Mouse (Mus musculus): Measurements from ENCODE around the gene Tmem158.
A peak's percentile ranks its signal among the peaks of the same experiment; 100 is the strongest.

Gene Tmem158

DNA sequence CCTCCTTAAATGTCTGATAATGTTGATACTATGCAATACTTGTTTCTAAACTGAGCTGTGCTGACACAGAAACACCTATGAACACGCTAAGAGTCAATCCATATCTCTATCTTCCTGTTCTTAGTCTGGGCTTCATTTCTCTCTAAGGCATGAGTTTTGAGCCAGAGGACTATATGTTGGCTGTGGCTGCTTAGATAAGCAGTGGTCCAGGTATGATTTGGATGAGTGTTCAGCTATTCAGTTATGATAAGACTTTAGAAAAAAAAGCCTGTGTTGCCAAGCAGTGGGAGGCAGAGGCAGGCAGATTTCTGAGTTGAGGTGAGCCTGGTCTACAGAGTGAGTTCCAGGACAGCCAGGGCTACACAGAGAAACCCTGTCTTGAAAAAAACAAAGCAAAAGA, 12.6 kb downstream of the Tmem158 start:
- DNase-seq (ENCODE audit: low read depth, low spot score): no peak

DNA sequence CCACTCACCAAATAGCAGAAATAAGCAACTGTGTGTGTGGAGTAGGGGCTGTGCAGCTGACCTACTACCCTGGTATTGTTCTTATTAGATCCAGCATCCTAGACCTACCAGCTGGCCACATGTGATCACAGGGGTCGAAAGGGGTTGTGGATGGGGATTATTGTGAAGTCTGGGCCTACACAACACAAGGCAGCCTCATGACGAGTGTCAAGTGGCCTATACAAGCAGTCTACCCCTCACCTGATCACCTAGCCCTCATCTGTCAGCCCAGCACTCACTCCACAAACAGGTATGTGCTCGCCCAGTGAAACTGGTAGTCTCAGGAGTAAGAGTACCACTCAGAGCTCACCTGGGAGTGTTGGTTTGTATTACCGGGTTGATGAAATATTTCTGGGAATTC, 15.4 kb downstream of the Tmem158 start:
- no peak for DNase-seq (ENCODE audit: low read depth, low spot score)

DNA sequence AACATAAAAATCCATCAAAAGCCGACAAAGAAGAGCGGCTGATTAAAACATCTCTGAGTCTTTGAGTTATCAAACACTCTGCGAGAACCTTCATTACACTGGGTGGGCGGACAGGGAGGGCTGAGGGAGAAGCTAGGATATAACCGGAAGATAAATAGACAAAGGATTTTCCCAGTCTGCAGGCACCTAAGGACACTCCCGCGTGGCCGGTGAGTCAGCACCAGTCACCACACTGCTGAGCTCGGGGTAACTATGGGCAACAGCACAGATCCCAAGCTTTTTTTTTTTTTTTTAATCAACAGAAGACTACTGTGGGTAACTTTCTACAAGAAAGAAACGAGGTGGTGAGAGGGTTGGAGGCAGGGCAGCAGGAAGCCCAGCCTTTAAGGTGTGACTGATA, 16.6 kb downstream of the Tmem158 start:
- no peak for DNase-seq (ENCODE audit: low read depth, low spot score)

DNA sequence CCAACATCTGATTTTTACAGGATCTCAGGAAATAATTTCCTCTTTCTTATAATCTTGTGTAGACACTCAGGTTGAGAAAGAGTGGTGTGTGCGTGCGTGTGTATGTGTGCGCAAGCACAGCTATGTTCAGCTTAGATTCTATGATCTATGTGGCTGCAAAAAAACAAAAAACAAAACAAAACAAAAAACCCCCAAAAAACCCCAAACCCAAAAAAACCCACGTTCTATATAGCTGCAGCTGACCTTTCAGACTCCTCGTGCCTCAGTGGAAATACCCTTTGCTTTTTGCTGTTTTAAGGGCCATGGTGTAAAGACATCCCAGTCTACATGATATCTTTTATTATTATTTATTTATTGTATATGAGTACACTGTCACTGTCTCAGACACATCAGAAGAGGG, 19.4 kb downstream of the Tmem158 start:
- DNase-seq (ENCODE audit: low read depth, low spot score): peak; percentile 67

DNA sequence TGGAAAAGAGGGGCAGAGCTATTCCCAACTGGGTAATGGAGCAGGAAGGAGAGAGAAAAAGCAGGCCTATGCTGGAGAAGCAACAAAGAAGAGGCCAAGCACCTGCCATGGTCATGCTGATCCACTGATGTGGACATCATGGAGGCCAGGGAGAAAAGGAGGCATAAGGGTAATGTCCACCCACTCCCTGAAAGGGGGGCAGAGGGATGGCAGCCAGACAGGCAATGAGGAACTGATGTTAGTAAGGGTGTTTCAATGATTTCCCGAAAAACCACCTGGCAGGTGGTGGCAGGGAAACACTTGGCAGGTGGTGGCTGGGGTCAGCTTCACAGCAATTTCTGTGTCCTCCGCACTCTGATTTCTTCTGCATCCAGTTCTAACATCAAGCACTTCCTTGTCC, 19.8 kb downstream of the Tmem158 start:
- DNase-seq (ENCODE audit: low read depth, low spot score): peak; percentile 73

DNA sequence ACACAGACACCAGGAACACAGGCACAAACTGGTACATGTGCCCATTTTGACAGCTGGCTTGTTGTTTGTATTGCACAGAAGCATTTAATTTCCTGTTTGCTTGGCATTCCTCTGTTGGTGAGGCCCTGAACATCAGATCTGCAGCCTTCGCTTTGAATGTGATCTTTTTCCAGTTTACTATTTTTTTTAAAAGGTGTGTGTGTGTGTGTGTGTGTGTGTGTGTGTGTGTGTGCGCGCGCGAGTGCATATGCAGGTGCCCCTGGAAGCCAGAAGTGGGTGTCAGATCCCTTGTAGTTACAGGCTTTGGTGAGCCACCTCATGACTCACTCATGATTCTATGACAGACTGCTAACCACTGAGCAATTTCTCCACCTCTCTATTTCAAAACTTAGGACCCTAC, 20.3 kb downstream of the Tmem158 start:
- peak; percentile 56 for DNase-seq (ENCODE audit: low read depth, low spot score)

DNA sequence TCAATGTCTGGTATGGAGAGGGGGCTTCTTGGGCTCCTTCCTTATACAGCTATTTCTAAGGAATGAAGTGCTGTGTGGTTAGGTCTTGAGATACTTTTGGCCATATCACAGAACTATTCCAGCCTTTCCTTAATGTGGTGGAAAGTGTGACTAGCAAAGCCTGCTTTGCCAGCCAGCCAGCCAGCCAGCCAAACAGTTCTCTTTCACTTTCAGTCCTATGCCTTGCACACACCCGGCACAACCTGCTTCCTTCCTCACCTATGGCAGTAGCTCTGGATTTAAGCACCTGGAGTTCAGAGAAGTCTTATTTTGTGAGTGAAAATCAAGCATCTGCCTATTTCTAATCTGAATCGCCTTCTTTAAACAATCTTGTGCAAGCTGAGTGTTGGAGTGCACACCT, 20.9 kb downstream of the Tmem158 start:
- peak; percentile 75 for DNase-seq (ENCODE audit: low read depth, low spot score)

DNA sequence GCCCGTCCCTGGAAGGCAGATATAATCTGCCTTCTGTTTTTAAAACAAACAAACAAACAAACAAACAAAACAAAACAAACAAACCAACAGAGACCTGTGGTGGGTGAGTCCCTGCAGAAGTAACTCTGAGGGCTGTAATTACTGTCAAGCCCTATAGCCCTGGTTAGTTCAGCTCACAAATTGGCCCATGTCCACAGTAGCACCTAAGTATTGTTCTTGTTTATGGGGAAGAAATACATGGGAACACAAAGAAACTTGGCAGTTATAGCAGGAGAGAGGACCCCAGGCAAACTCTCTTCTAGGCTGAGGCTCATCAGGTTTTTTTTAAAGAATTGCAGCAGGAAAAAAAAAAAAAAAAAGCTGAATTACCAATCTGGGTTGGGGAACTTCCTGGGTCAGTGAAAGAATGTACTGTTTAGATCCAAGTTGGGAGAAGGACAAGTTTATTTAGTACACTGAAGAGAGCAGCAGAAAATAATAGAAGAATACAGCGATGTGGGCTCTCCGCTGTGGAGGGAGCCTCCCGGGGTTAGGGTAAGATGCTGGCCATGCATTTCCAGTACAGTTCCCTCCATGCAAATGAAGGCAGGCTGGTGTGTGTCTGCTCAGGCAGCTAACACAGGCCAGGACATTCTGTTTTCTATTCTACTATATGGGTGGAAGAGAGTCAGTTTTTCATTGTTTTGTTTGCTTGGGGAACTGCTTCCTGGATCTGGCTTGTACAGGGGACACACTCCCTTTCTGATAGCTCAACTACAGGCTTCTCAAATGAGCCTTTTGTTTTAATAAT, 22.1 kb downstream of the Tmem158 start:
- DNase-seq (ENCODE audit: low read depth, low spot score): peak; percentile 79

DNA sequence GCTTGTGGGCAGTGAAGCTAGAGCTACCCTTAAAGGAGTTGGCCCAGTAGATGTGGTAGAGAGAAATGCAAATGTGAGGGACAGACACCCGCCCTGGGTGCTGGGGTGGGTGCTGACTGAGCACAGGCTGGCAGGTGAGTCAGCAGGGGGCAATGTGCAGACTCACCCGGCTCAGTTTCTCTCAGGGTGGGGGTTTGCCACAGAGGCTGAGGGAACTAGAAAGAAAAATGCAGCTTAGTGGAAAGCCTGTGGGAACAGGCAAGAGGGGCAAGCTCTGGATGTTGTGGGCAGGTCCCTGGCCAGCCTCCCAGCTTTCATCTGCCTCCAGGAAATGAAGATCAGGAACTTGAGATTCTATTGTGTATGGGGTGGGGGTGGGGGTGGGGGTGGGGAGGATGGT, 22.8 kb downstream of the Tmem158 start:
- DNase-seq (ENCODE audit: low read depth, low spot score): peak; percentile 90

DNA sequence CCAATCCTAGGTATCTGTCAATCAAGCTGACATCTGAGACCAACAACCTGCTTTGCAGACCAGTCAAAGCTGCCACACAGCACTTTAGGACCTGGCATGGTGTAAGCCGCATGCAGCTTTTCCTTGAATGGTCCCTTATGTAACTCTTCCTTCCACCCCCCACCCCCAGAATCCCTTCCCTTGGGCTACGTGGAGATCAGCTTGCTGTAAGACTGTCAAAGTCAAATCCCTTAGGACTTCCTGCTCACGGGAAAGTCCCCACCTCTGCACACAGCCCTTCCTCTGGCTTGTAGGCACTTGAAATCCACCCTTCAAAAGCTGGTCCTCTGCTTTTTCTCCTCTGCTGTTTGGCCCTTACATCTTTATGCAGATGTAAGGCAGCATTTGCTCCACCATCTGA, 24.9 kb downstream of the Tmem158 start:
- DNase-seq (ENCODE audit: low read depth, low spot score): no peak

DNA sequence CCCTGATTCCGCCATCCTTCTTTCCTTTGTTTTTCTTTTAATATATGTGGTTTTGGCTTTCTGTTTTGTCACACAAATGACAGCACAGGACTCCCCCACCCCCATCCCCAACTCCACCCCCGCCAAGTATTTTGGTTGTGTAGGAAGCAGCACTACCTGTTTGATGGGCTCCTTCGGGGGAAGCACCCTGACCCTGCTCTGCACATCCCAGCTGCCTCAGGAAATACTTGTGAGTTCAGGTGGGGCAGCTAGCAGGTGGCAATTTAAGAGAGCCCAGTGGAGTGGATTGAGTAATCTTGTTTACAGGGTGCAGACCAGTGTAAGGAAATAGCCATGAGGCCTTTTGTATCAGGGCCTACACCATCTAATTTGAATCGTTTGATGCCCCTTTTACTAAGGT, 30.7 kb downstream of the Tmem158 start:
- peak; percentile 72 for DNase-seq (ENCODE audit: low read depth, low spot score)

DNA sequence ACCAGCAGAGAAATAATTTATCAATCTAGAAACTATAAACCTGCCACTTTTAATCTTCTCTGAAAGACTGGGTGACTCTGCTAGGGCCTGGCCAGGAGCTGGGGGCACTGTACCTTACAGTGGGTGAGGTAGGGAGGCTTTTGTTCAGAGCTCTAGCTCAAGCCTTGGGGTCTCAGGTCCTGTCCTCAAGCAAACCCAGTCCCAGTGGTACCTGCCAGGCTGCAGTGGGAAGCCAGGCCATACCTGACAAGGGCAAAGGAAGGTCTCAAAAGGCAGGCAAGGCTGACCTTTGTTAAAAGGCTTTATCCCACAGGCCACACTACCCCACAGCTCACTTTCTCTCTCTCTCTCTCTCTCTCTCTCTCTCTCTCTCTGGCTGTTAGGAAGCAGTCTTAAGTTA, 31.9 kb downstream of the Tmem158 start:
- DNase-seq (ENCODE audit: low read depth, low spot score): no peak

DNA sequence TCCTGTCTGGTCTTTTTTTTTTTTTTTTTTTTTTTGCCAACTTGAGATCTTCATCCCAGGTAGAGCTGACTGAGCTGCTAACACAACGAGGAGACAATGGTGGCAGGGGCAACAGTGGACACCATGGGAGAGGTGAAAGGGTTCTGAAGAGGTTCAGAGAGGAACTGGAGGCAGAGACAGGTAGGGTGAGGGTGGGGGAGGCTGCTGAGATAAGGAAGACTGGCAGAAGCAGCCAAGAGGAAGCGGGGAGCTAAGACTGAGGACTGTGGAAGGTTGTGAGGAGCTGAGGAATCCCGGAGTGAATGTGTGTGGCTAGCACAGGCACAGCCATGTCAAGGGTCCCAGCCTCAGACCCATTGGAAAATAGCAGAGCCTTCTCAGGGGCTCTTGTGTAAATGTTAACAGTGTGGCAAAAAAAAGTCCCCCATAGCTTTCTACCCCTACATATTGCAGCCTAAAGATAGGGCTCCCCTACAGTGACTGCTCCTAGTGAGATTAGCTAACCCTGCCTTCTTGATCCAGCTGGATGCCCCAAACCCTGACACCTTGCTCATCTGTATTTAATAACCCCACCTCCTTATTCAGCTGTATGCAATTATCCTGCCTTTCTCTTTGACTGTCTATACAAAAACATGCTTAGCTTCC, 33.3 kb downstream of the Tmem158 start:
- no peak for DNase-seq (ENCODE audit: low read depth, low spot score)

DNA sequence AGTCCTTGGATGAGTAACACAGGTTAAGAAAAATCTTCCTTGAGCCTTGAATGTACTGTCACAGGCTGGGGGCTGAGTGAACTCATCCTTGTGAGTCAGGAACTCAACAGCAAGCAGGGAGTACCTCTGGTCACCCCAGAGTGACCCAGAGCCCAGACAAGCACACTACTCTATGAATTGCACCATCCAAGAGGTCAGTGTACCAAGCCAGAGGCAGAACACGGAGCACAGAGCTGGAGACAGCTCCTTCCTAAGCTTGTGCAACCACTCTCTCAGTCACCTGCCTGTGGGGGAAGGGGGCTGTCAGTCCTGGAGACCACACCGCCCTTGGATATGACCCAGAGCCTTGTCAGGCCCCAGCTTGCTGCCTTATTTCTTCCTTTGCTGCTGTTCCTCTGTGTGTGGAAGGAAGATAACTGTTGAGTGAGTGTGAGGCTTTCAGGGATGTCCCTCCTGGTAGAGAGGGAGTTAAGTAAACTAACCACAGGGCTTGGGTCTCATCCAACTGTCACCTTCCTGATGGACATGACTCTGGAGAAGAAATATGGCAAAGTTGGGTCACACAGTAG, 35.6 kb downstream of the Tmem158 start:
- no peak for DNase-seq (ENCODE audit: low read depth, low spot score)

DNA sequence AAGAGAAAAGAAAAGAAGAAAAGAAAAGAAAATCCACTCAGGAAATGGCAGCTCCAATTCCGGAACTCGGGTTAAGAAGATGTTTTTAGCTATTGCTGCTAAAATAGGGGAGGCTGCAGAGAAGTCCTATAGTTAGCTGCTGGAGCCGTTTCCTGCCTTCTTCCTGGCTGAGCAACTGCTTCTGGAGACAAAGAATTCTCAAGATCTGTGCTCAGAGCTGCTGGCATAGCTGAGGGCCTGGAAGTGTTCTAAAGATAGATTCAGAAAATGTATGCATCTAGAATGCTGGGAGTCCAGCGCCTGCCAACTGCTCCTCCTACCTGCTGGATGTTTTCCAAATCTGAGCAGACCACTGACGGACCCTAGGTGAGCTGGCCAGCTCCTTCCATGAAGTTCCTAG, 40.7 kb downstream of the Tmem158 start:
- no peak for DNase-seq (ENCODE audit: low read depth, low spot score)

DNA sequence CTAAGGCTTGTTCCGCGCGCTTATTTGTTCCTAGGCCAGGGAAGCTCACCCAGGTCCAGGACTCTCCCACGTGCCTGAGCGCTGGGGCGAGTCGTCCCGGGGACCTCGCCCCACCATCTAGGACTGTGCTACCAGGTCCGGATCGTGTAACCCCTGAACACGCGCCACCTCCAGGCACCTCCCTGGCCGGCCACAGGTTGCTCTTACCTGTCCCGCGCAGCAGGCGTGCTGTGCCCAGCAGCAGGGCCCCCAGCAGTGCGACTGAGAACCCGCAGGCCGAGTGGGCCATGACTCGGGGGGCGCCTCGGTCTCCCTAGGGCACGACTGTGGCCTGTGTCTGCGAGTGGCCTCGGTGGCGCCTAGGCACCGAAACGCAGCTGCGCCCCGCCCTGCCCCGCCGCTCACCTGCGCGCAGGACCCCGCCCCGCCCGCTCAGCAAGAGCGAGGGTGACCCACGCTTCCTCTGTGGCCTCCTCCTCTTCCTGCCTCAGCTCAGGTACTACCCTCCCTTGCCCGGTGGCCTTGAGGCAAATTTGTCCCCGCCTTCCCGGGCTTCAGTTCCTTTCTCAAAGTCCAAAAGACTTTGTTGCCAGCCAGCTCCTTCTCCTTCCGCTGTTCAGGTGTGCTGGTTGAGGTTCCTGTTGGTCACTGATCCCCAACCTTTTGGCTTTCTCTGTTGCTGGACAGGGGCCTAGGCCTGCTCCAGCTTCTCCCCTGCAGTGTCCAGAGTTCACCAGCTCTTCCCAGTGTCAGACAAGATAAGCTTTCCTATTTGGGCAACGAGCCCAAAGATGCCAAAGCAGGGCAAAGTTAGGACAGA, 44.7 kb downstream of the Tmem158 start, which contains the start of gene Cdcp1:
Gene Cdcp1, minus strand, starts transcription at position 418 of the 820 bp plus-strand sequence.
- no peak for DNase-seq (ENCODE audit: low read depth, low spot score)

DNA sequence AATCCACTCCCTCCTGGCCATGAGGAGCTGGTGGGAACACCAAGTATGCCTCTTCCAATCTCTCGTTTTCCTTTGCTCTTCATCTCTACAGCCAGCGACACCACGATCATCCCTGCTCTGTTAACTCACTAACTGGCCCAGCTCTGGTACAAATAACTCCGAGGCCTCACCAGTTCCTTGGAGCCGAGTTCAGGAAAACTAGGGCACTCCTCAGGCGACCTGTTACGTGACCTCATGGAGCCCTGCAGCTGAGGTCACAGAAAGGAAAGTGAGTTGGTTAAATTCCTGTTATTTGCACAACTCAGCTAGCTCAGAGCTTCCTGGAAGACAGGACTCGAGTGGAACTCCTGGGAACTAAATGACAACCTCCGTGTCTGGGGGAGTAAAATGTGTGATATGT, 47.2 kb downstream of the Tmem158 start:
- DNase-seq (ENCODE audit: low read depth, low spot score): no peak
